Mouse (Mus musculus) C2C12 (cell line): Measurements from ENCODE around the gene Dlgap5. TPM values are rescaled to one million over a fixed set of nuclear protein-coding genes. Genes with fewer than 3 reads are reported as not detected.

Experiments
- H3K27me3 ChIP-seq: one replicate; pipeline ENCODE4 v1.6.1; 2011; ENCODE audit not compliant: control insufficient read depth, insufficient read depth, insufficient read length
- H3K36me3 ChIP-seq: one replicate; pipeline ENCODE4 v1.6.1; 2011; ENCODE audit not compliant: control insufficient read depth, insufficient read depth
- H3K4me3 ChIP-seq: one replicate; pipeline ENCODE4 v1.5.1; 2011; ENCODE audit warnings: mild to moderate bottlenecking, control low read depth; ENCODE audit not compliant: poor library complexity, insufficient read depth, severe bottlenecking
- H3K79me2 ChIP-seq: one replicate; pipeline ENCODE4 v1.6.1; 2011; ENCODE audit not compliant: control insufficient read depth, insufficient read depth
- H3K79me3 ChIP-seq: one replicate; pipeline ENCODE4 v1.6.1; 2011; ENCODE audit warnings: low read depth, control low read depth
- H3ac ChIP-seq: one replicate; pipeline ENCODE3; 2011; ENCODE audit warnings: low read depth; ENCODE audit not compliant: control insufficient read depth, insufficient read length
- CEBPB ChIP-seq: IDR thresholded peaks from one replicate; pipeline ENCODE4 v1.6.1; 2011; ENCODE audit warnings: low read depth, mild to moderate bottlenecking, control low read depth, moderate library complexity
- CTCF ChIP-seq: IDR thresholded peaks from one replicate; pipeline ENCODE4 v1.5.1; 2011; ENCODE audit not compliant: control insufficient read depth, insufficient read depth, insufficient read length
- FOSL1 ChIP-seq: IDR thresholded peaks from one replicate; pipeline ENCODE4 v1.8.0; 2011; ENCODE audit warnings: mild to moderate bottlenecking, low read length; ENCODE audit not compliant: poor library complexity, insufficient read depth, severe bottlenecking
- MAX ChIP-seq: IDR thresholded peaks from one replicate; pipeline ENCODE4 v1.6.1; 2011; ENCODE audit warnings: mild to moderate bottlenecking, control low read depth
- MYOD1 ChIP-seq: IDR thresholded peaks from one replicate; pipeline ENCODE4 v1.6.1; 2011; ENCODE audit warnings: low read depth; ENCODE audit not compliant: control insufficient read depth, insufficient read length
- MYOG ChIP-seq: IDR thresholded peaks from one replicate; pipeline ENCODE4 v1.6.1; 2011; ENCODE audit not compliant: control insufficient read depth, insufficient read length; ENCODE audit errors: extremely low read depth
- USF1 ChIP-seq: IDR thresholded peaks from one replicate; pipeline ENCODE4 v1.6.1; 2011; ENCODE audit warnings: low read depth, mild to moderate bottlenecking, control low read depth, moderate library complexity
- polyA plus RNA-seq: library from polyadenylated mRNA; unstranded; fragments of >200 nt; fragmentation: generic; extraction: Trizol; gene quantifications from one replicate; pipeline ENCODE4 v1.2.1, GENCODE M21; 2012; ENCODE audit warnings: missing spikeins

Dlgap5 gene
- polyA plus RNA-seq, 1 experiment, result 34.2 TPM

GRCm38 (mm10) chr14:47393354-47394094 lies 24.7 kb downstream of the Dlgap5 start:
- Histone ChIP-seq H3K4me3 (no peak overlapping the region), H3K79me3 (no peaks in the 10 kb centered on the region), H3K36me3 (peaks cover 93% of the 10 kb centered on the region), H3K27me3 (no peaks in the 10 kb centered on the region), H3K79me2 (no peaks in the 10 kb centered on the region), H3ac (no peak overlapping the region)
- TF ChIP-seq USF1 (no peak), CTCF (no peak), MAX (no peak), MYOD1 (no peak), CEBPB (no peak), MYOG (no peak), FOSL1 (no peak)

GRCm38 (mm10) chr14:47386125-47386524 lies 32.1 kb downstream of the Dlgap5 start:
- TF ChIP-seq MYOG (no peak), USF1 (no peak), CTCF (no peak), FOSL1 (no peak), CEBPB (no peak), MAX (no peak), MYOD1 (no peak)
- Histone ChIP-seq H3K79me3 (peaks cover 8% of the 10 kb centered on the region), H3K36me3 (peaks cover 91% of the 10 kb centered on the region), H3K4me3 (no peak overlapping the region), H3K79me2 (peaks cover 9% of the 10 kb centered on the region), H3K27me3 (no peaks in the 10 kb centered on the region), H3ac (no peak overlapping the region)

GRCm38 (mm10) chr14:47384653-47385052 lies 33.6 kb downstream of the Dlgap5 start:
- H3K4me3 ChIP-seq, result no peak overlapping the region
- H3K79me3 ChIP-seq, result peaks cover 14% of the 10 kb centered on the region
- H3ac ChIP-seq, result no peak overlapping the region
- no peak for TF ChIP-seq FOSL1
- no peak for TF ChIP-seq CEBPB
- no peak for TF ChIP-seq MAX
- TF ChIP-seq CTCF, result no peak
- TF ChIP-seq USF1, result no peak
- no peak for TF ChIP-seq MYOD1
- no peak for TF ChIP-seq MYOG
- peaks cover 23% of the 10 kb centered on the region for H3K79me2 ChIP-seq
- no peaks in the 10 kb centered on the region for H3K27me3 ChIP-seq
- H3K36me3 ChIP-seq, result peaks cover 92% of the 10 kb centered on the region

GRCm38 (mm10) chr14:47383911-47384310 lies 34.3 kb downstream of the Dlgap5 start:
- no peak overlapping the region for H3ac ChIP-seq
- H3K79me2 ChIP-seq, result peaks cover 30% of the 10 kb centered on the region
- H3K4me3 ChIP-seq, result no peak overlapping the region
- no peaks in the 10 kb centered on the region for H3K27me3 ChIP-seq
- H3K36me3 ChIP-seq, result peaks cover 91% of the 10 kb centered on the region
- no peak for TF ChIP-seq CEBPB
- TF ChIP-seq MAX, result no peak
- TF ChIP-seq MYOD1, result no peak
- TF ChIP-seq CTCF, result no peak
- no peak for TF ChIP-seq MYOG
- no peak for TF ChIP-seq FOSL1
- TF ChIP-seq USF1, result no peak
- H3K79me3 ChIP-seq, result peaks cover 20% of the 10 kb centered on the region

GRCm38 (mm10) chr14:47378336-47378735 lies 39.9 kb downstream of the Dlgap5 start:
- Histone ChIP-seq H3ac (no peak overlapping the region), H3K36me3 (peaks cover 59% of the 10 kb centered on the region), H3K4me3 (no peak overlapping the region), H3K79me2 (peaks cover 82% of the 10 kb centered on the region), H3K27me3 (no peaks in the 10 kb centered on the region), H3K79me3 (peaks cover 62% of the 10 kb centered on the region)
- TF ChIP-seq MAX (no peak), MYOG (no peak), USF1 (no peak), MYOD1 (no peak), CEBPB (no peak), FOSL1 (no peak), CTCF (no peak)

GRCm38 (mm10) chr14:47376526-47376925 lies 41.7 kb downstream of the Dlgap5 start:
- Histone ChIP-seq H3K36me3 (peaks cover 46% of the 10 kb centered on the region), H3K4me3 (peak overlapping the region; percentile 90), H3K27me3 (no peaks in the 10 kb centered on the region)

More at GRCm38 (mm10) chr14:47376526-47376925, 41.7 kb downstream of the Dlgap5 start:
- Histone ChIP-seq H3ac (no peak overlapping the region), H3K79me3 (peaks cover 56% of the 10 kb centered on the region), H3K79me2 (peaks cover 81% of the 10 kb centered on the region)
- TF ChIP-seq FOSL1, result peak; percentile 17
- no peak for TF ChIP-seq MAX
- no peak for TF ChIP-seq USF1
